Mouse (Mus musculus) liver, embryonic 12.5 days (tissue): Measurements from ENCODE around the gene Arhgdig. TPM values are rescaled to one million over a fixed set of nuclear protein-coding genes. Genes with fewer than 3 reads are reported as not detected.
A peak's percentile ranks its signal among the peaks of the same experiment; 100 is the strongest.

Source experiments
- ATAC-seq: fragments of 200-750 bp; cut with Nextera tagmentation; 2 replicates; pipeline ENCODE4 v1.8.0; 2017; ENCODE audit warnings: moderate number of reproducible peaks, mild to moderate bottlenecking, moderate library complexity
- H3K27ac ChIP-seq: fragments of 300-500 bp; sonication (generic); 2 replicates; pipeline ENCODE4 v1.5.1; 2016; ENCODE audit warnings: mild to moderate bottlenecking
- H3K27me3 ChIP-seq: fragments of 300-500 bp; sonication (generic); replicated peaks from 2 replicates; pipeline ENCODE4 v1.6.1; 2016; ENCODE audit warnings: mild to moderate bottlenecking, moderate library complexity
- H3K36me3 ChIP-seq: fragments of 300-500 bp; sonication (generic); 2 replicates; pipeline ENCODE4 v1.6.1; 2016; ENCODE audit warnings: mild to moderate bottlenecking, moderate library complexity
- H3K4me1 ChIP-seq: fragments of 300-500 bp; sonication (generic); 2 replicates; pipeline ENCODE4 v1.6.1; 2016
- H3K4me2 ChIP-seq: fragments of 300-500 bp; sonication (generic); 2 replicates; pipeline ENCODE4 v1.6.1; 2016; ENCODE audit warnings: mild to moderate bottlenecking, moderate library complexity
- H3K4me3 ChIP-seq: fragments of 300-500 bp; sonication (generic); 2 replicates; pipeline ENCODE4 v1.5.1; 2016; ENCODE audit warnings: mild to moderate bottlenecking, moderate library complexity
- H3K9ac ChIP-seq: fragments of 300-500 bp; sonication (generic); 2 replicates; pipeline ENCODE4 v1.6.1; 2016; ENCODE audit warnings: mild to moderate bottlenecking, moderate library complexity
- H3K9me3 ChIP-seq: fragments of 300-500 bp; sonication (generic); replicated peaks from 2 replicates; pipeline ENCODE4 v1.6.1; 2016; ENCODE audit warnings: mild to moderate bottlenecking, moderate library complexity
- WGBS: fragments of 180-500 bp; shearing (Covaris S2); methylation state at CpG from one replicate; pipeline ENCODE4 v1.1.7; 2016; ENCODE audit not compliant: insufficient replicate concordance; 5-methylcytosine and 5-hydroxymethylcytosine counted together
- polyA plus RNA-seq: library from polyadenylated mRNA; unstranded; fragments of >200 nt; fragmentation: Nextera tagmentation; extraction: Ambion mirVana; gene quantifications from 2 replicates; pipeline ENCODE4 v1.2.1, GENCODE M21; 2016

Gene Arhgdig
- polyA plus RNA-seq, 1 experiment from 2014 or later = 36.1 TPM

DNA sequence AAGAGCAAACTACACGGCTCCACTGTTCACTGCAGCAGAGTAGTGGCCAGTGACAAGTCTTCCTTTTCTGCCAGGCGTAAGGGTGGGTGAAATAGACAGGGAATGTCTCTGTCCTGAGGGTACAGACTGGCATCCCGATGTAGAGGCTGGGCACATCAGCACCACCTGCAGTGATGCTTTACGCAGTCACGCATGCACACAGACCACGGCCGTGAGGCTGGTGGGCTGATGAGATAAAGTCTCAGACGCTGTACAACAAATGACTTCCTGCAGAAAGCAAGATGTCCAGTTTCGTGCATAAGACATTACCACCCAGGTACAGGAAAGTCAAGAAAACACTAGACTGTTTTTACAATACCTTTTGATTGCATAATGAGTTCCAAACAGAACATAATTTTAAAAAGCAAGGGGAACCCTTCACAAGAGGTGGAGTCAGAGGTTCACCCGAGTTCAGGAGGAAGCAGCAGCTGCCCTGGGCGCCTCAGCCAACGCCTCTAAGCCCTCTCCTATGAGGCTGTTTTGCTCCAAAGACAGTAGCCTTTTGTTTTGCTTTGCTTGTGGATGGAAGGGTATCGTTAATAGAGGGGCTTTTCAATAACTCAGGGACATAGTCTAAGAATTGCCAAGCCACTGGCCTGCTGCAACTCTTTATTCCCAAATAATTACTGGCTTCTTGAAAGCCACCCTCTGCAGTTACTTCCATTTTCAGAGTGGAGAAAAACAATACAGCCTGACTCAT, 27.7 kb upstream of the Arhgdig start:
- H3K27ac ChIP-seq = no peak overlapping the region
- no peaks in the 10 kb centered on the region for H3K27me3 ChIP-seq
- peaks cover 46% of the 10 kb centered on the region for H3K4me1 ChIP-seq
- H3K36me3 ChIP-seq = 0 out of 2 replicates have a peak, but pooled peaks cover 3% of the 10 kb centered on the region
- no peak overlapping the region for H3K9ac ChIP-seq
- no peak overlapping the region for H3K4me2 ChIP-seq
- no peak for ATAC-seq
- no peaks in the 10 kb centered on the region for H3K9me3 ChIP-seq
- 41% methylated on average over 13 of the region's 13 CpGs for WGBS
- H3K4me3 ChIP-seq = no peak overlapping the region

DNA sequence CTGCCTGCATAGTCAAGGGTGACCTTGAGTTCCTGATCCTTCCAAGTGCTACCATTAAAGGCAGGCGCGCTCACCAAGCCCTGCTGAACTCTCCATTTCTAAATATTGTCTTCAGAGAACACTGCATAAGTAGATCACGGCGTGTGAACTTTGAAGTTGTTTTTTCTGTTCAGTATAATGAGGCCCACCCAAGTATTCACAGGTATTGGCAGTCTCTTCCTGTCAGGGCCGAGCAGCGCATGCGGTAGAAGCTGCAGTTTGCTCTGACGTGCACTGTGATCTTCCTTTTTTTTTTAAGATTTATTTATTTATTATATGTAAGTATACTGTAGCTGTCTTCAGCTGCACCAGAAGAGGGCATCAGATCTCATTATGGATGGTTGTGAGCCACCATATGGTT, 26.8 kb upstream of the Arhgdig start:
- Histone ChIP-seq H3K9ac (no peak overlapping the region), H3K4me1 (peaks cover 37% of the 10 kb centered on the region), H3K36me3 (0 out of 2 replicates have a peak, but pooled peaks cover 3% of the 10 kb centered on the region), H3K4me3 (no peak overlapping the region), H3K27me3 (no peaks in the 10 kb centered on the region), H3K9me3 (no peaks in the 10 kb centered on the region), H3K27ac (no peak overlapping the region), H3K4me2 (no peak overlapping the region)
- 78% methylated on average over 8 of the region's 8 CpGs for WGBS
- ATAC-seq = no peak

DNA sequence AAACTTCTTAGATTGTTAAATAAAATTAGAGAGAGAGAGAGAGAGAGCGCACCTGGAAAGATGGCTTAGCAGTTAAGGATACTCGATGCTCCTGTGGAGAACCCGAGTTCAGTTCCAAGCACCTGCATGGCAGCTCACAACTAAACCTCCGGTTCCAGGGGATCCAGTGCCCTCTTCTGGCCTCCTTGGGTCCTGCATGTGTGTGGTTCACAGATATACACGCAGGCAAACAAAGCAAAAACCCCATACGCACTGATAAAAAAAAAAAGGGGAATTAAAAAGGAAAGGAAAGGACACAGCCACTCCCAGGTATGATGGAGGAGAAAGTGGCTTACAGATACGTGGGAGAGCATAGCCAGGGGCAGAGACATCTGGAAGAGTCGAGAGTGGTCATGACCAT, 25.3 kb upstream of the Arhgdig start:
- H3K4me2 ChIP-seq = no peak overlapping the region
- H3K27ac ChIP-seq = no peak overlapping the region
- H3K4me1 ChIP-seq = peaks cover 23% of the 10 kb centered on the region
- 58% methylated on average over 8 of the region's 8 CpGs for WGBS
- H3K4me3 ChIP-seq = no peak overlapping the region
- 0 out of 2 replicates have a peak, but pooled peaks cover 3% of the 10 kb centered on the region for H3K36me3 ChIP-seq
- H3K9ac ChIP-seq = no peak overlapping the region
- H3K9me3 ChIP-seq = no peaks in the 10 kb centered on the region
- H3K27me3 ChIP-seq = no peaks in the 10 kb centered on the region
- no peak for ATAC-seq

DNA sequence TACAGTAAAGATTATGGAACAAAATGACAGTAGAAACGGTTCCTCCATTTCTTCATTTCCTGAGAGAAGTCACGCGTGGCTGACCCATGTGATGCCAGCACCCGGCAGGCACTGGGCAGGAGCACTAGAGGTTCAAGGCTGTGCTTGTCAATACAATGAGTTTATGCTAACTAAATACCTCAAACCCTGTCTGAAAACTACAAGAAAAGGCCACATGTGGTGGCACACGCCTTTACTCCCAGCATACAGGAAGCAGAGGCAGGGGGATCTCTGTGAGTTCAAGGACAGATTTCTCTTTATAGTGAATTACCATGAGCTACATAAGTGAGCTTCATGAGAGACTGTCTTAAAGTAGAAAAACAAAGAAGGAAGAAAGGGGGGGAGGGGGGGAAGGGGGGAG, 23.6 kb upstream of the Arhgdig start:
- no peak overlapping the region for H3K4me2 ChIP-seq
- H3K27ac ChIP-seq = no peak overlapping the region
- H3K4me3 ChIP-seq = no peak overlapping the region
- peaks cover 14% of the 10 kb centered on the region for H3K4me1 ChIP-seq
- H3K36me3 ChIP-seq = 0 out of 2 replicates have a peak, but pooled peaks cover 3% of the 10 kb centered on the region
- no peaks in the 10 kb centered on the region for H3K27me3 ChIP-seq
- WGBS = 65% methylated on average over 5 of the region's 5 CpGs
- no peak overlapping the region for H3K9ac ChIP-seq
- H3K9me3 ChIP-seq = no peaks in the 10 kb centered on the region
- ATAC-seq = no peak

DNA sequence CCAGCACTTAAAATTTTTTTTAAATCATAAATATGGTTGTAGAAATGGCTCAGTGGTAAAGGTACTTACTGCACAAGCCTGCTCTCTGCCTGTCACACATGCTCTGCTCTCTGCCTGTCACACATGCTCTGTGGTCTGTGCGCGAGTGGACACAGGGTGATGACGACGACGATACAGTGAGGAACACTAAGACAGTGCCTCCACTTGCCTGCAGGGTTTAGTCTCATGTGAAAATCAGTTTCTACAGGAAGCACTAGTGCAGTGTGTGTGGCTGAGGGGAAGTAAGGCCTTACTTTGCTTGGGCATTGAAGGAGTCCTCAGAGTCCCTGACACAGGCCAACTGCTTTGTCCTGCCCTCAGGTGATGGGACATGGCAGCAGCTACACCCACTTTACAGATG, 22.2 kb upstream of the Arhgdig start:
- no peak for ATAC-seq
- no peak overlapping the region for H3K9ac ChIP-seq
- no peak overlapping the region for H3K4me3 ChIP-seq
- no peaks in the 10 kb centered on the region for H3K27me3 ChIP-seq
- 0 out of 2 replicates have a peak, but pooled peaks cover 3% of the 10 kb centered on the region for H3K36me3 ChIP-seq
- WGBS = 62% methylated on average over 5 of the region's 5 CpGs
- H3K4me2 ChIP-seq = no peak overlapping the region
- no peaks in the 10 kb centered on the region for H3K9me3 ChIP-seq
- H3K27ac ChIP-seq = no peak overlapping the region
- peaks cover 4% of the 10 kb centered on the region for H3K4me1 ChIP-seq

DNA sequence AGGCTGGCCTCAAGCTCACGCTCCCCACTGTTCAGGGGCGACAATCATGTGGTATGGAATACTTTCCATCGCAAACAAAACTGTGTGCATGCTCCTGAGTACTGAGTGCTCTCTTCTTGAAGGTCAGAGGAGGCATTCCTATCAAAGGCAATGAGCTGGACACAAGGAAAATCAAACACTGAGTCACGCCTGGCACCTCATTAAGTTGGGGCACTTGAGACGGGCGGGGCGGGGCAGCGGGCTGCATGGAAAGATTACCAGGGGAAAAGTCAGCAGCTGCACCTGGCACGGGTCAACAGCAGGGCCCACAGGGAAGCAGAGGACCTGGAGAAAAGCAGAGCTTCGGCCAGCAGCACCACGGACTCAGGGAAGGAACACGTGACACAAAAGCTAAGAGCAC, 17.6 kb upstream of the Arhgdig start:
- Histone ChIP-seq H3K4me3 (no peak overlapping the region), H3K9ac (no peak overlapping the region), H3K27ac (no peak overlapping the region), H3K36me3 (no peaks in the 10 kb centered on the region), H3K27me3 (0 out of 2 replicates have a peak, but pooled peaks cover 18% of the 10 kb centered on the region), H3K4me1 (peaks cover 4% of the 10 kb centered on the region), H3K4me2 (no peak overlapping the region), H3K9me3 (no peaks in the 10 kb centered on the region)
- ATAC-seq = no peak
- 68% methylated on average over 12 of the region's 12 CpGs for WGBS

DNA sequence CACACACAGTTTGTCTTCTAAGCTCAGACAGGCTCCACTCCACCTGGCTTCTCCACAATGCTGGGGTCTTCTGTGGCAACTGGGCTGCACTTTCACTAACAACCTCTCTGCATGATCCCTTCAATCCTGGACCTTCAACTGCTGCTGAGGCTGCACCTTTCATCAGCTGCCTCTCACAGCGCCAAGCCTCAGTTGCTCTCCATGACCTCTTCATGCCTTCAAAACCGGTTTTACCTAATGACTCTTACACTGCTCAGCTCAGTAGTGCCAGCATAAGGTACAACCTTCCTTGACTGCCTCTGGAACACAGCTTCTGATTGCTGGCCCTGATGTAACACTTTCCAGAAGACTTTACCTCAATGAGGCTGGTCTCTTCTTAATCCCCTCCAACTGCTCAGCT, 13.9 kb upstream of the Arhgdig start:
- H3K9me3 ChIP-seq = no peaks in the 10 kb centered on the region
- no peak for ATAC-seq
- H3K36me3 ChIP-seq = no peaks in the 10 kb centered on the region; the same call in 1 of the 2 replicates
- H3K27me3 ChIP-seq = peaks cover 40% of the 10 kb centered on the region; the same call in 1 of the 2 replicates
- WGBS = 57% methylated on average over 2 of the region's 2 CpGs
- H3K4me2 ChIP-seq = no peak overlapping the region
- H3K27ac ChIP-seq = no peak overlapping the region
- H3K9ac ChIP-seq = no peak overlapping the region
- H3K4me3 ChIP-seq = no peak overlapping the region
- H3K4me1 ChIP-seq = peaks cover 4% of the 10 kb centered on the region

DNA sequence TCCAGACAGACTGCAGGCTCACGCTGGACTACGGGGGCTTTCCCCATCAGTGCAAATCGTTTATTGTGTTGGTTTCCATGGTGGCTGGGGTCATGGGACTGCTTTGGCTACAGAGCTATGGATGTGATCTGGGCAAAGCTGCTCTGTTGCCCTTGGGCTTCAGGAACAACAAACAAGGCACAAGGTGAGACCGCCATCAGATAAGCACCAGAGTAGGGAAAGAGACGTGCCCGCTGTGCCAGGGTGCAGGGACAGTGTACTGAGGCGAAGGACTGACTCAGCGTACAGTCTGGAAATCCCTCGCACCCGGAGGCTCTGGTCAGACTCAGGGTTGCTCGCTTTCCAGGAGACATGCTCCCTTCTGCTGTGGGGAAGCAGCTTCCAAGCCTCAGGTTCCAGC, 5.1 kb upstream of the Arhgdig start:
- Histone ChIP-seq H3K36me3 (peaks cover 2% of the 10 kb centered on the region; the same call in 1 of the 2 replicates), H3K27me3 (peaks cover 37% of the 10 kb centered on the region; the same call in 1 of the 2 replicates), H3K4me2 (no peak overlapping the region), H3K9ac (no peak overlapping the region), H3K4me3 (no peak overlapping the region), H3K4me1 (no peaks in the 10 kb centered on the region), H3K27ac (no peak overlapping the region), H3K9me3 (no peaks in the 10 kb centered on the region)
- 74% methylated on average over 11 of the region's 11 CpGs for WGBS
- ATAC-seq = no peak

DNA sequence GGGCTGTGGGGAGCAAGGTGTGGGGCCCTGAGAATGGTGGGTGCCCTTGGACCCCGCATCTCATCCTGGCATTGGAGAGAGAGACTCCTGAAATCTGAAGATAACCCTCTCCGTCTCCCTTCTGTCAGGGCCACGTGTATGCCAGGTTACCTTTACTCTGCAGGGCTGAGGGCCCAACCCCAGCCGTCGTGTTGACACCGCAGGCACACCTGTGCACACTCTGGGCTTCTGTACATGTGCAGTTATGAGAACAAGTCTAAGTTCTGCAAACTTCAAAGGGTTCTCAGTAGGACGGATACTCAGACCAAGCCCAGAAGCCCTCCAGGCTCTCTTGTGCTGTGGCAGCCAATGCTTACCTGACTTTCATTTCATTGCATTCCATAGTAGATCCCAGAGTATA, 4.7 kb upstream of the Arhgdig start:
- ATAC-seq = no peak
- H3K27ac ChIP-seq = no peak overlapping the region
- H3K4me2 ChIP-seq = no peak overlapping the region
- H3K9me3 ChIP-seq = no peaks in the 10 kb centered on the region
- H3K4me3 ChIP-seq = no peak overlapping the region
- no peak overlapping the region for H3K9ac ChIP-seq
- peaks cover 37% of the 10 kb centered on the region; the same call in 1 of the 2 replicates for H3K27me3 ChIP-seq
- H3K36me3 ChIP-seq = peaks cover 2% of the 10 kb centered on the region; the same call in 1 of the 2 replicates
- no peaks in the 10 kb centered on the region for H3K4me1 ChIP-seq
- WGBS = 76% methylated on average over 7 of the region's 7 CpGs

DNA sequence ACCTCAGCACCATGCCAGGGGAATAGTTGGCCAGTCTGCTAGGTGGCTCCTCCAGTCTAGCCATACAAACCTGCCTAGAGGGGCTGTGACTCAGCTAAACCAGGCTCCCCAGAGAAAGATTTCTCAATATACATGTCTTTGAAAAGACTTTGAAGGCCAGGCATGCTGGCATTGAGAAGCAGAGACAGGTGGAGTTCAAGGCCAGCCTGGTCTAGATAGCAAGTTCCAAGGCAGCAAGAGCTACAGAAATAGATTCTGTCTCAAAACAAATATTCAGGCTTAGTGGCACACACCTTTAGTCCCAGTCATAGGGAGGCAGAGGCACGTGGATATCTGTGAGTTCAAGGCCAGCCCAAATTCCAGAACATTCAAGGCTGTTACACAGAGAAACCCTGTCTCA, 1.2 kb downstream of the Arhgdig start:
- peaks cover 27% of the 10 kb centered on the region for H3K4me1 ChIP-seq
- WGBS = 31% methylated on average over 1 of the region's 1 CpGs

DNA sequence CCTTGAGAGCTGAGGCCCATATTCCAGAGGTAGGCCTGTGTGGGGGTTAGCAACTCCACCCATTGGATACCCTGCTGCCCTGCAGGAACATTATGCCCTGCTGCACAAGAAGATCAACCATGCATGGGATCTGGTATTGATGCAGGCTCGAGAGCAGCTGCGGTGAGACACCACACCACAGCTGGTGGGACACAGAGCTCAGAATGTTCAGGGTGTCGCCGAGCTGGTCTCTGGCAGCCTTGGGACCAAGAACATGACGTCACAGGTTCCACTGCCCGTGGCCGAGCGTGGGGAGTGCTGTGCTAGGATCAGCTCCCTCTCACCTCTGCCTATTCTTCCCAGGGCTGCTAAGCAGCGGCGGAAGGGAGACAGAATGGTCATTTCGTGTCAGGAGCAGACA, 2.8 kb downstream of the Arhgdig start:
- WGBS = 23% methylated on average over 11 of the region's 11 CpGs
- ATAC-seq = no peak
- H3K9ac ChIP-seq = no peak overlapping the region
- H3K9me3 ChIP-seq = no peaks in the 10 kb centered on the region
- peaks cover 44% of the 10 kb centered on the region for H3K4me1 ChIP-seq
- H3K4me2 ChIP-seq = no peak overlapping the region
- no peak overlapping the region for H3K4me3 ChIP-seq
- no peak overlapping the region for H3K27ac ChIP-seq
- H3K27me3 ChIP-seq = peaks cover 84% of the 10 kb centered on the region
- H3K36me3 ChIP-seq = no peaks in the 10 kb centered on the region

More for the DNA sequence above, 1.2 kb downstream of the Arhgdig start:
- Histone ChIP-seq H3K4me2 (no peak overlapping the region), H3K27me3 (peaks cover 76% of the 10 kb centered on the region), H3K27ac (no peak overlapping the region), H3K36me3 (no peaks in the 10 kb centered on the region), H3K9ac (no peak overlapping the region), H3K9me3 (no peaks in the 10 kb centered on the region), H3K4me3 (no peak overlapping the region)
- ATAC-seq = no peak

DNA sequence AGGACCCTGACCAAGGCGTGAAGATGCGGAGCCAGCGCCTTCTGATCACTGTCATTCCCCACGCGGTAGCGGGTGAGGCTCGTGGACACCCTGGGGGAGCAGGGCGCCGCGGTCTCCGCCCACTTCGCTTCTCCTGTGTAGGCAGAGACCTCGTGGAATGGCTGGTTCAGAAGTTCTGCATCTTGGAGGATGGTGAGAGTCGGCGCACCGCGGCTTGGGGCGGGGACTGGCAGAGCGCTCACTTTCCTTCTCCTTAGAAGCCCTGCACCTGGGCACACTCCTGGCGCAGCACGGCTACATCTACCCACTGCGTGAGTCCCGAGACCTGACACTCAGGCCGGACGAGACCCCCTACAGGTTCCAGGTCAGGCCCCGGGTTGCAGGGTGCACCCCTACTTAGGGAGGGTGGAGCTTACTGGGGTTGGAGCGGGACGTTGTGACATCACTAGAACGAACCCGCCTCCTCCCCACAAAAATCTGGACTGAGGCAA, 4.2 kb downstream of the Arhgdig start:
- no peak overlapping the region for H3K27ac ChIP-seq
- ATAC-seq = no peak
- WGBS = 2% methylated on average over 30 of the region's 30 CpGs
- peaks cover 4% of the 10 kb centered on the region; the same call in 1 of the 2 replicates for H3K36me3 ChIP-seq
- H3K4me1 ChIP-seq = peaks cover 57% of the 10 kb centered on the region
- no peaks in the 10 kb centered on the region for H3K9me3 ChIP-seq
- peaks cover 91% of the 10 kb centered on the region for H3K27me3 ChIP-seq
- H3K4me2 ChIP-seq = peak overlapping the region; percentile 96
- peak overlapping the region; percentile 56 for H3K4me3 ChIP-seq
- peak overlapping the region; percentile 51 for H3K9ac ChIP-seq
